Comparison of ENCODE assay signal across 21 mouse cellular contexts in the genomic region with DNA sequence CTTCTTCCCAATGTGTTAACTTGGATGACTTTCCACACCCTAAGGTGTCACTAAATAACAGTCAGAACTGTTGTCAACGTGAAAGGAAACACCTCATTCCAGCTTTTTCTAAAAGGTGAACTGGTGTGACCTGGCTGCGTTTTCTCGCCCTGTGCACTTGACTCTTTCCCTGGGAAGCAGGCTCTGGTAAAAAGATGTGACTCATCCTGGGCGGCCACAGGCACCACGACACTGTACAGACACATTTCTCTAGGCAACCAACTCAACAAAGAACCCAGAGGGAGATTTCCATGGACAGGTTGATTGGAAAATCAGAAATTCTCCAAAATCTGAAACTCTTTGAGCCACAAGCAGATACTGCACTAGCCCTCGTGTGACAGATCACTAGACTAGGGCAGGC.
A peak's percentile ranks its signal among the peaks of the same experiment; 100 is the strongest.
DNase-seq lines count a peak whose midpoint lies in the region; ATAC-seq and TF ChIP-seq lines count a peak whose summit lies in the region.
"Had no signal": no experiment of that assay in that cellular context is flagged by ENCODE, and none has a peak within 500 bp of the region (broad histone marks: within the 10 kb centered on the region; RNA-seq: fewer than 3 reads in every experiment).

No protein-coding gene starts in this region.

- no peak overlapping the region for H3K4me2 ChIP-seq in heart, postnatal 0 days (ENCODE audit: low read depth, low read length)
- H3K4me2 ChIP-seq: embryonic facial prominence, embryonic 15.5 days; hindbrain, embryonic 14.5 days; intestine, embryonic 15.5 days had no signal

- CTCF ChIA-PET in Patski (lab: Charles Lee), result no interaction called here

- TF ChIP-seq CTCF in heart, postnatal 0 days (IDR thresholded peaks at IDR 0.05; ENCODE audit: low read depth), result no peak
- no peak for TF ChIP-seq CTCF in Patski (IDR thresholded peaks at IDR 0.05)

- no peaks in the 10 kb centered on the region for H3K27me3 ChIP-seq in heart, postnatal 0 days (ENCODE audit: control insufficient read depth, insufficient read depth, low read length)
- no peaks in the 10 kb centered on the region for H3K27me3 ChIP-seq in Patski
- H3K27me3 ChIP-seq: CH12.LX; embryonic facial prominence, embryonic 15.5 days; intestine, embryonic 15.5 days had no signal

- in situ Hi-C loops in Patski (cut with MboI; ENCODE audit: low pct_unique_long_range_greater_than_20kb), result no loop called here

- peak; percentile 58; the same call in 1 of the 2 replicates for ATAC-seq in heart, postnatal 0 days (ENCODE audit: insufficient read depth, low read depth)
- ATAC-seq in Patski, result peak; percentile 76
- ATAC-seq: forebrain, embryonic 14.5 days; intestine, embryonic 15.5 days had no signal

- POLR2A ChIA-PET in Patski (lab: Charles Lee), result no interaction called here

- H3K27ac ChIP-seq in heart, postnatal 0 days (ENCODE audit: low read depth), result no peak overlapping the region
- H3K27ac ChIP-seq: embryonic facial prominence, embryonic 15.5 days; forebrain, embryonic 10.5 days; gastrocnemius, adult 2 months; hindbrain, embryonic 10.5 days; hindbrain, embryonic 14.5 days; intestine, embryonic 15.5 days had no signal

- peak; percentile 62 for DNase-seq in adrenal gland, adult 2 months
- DNase-seq in adrenal gland, postnatal 14 days, result no peak
- peak; percentile 49 for DNase-seq in heart, postnatal 0 days (ENCODE audit: low spot score)
- DNase-seq in heart, postnatal 14 days, result no peak
- DNase-seq in Patski (ENCODE audit: low read depth, low spot score), result no peak
- DNase-seq in thymus, postnatal 0 days (ENCODE audit: low spot score), result no peak
- DNase-seq in urinary bladder, postnatal 4 days (ENCODE audit: low spot score in 2 of 2), result no peak
- DNase-seq: cerebellum, adult 2 months; cerebellum, postnatal 14 days; embryo, embryonic 11 days; gastrocnemius, adult 2 months; gastrocnemius, postnatal 25 days; kidney, adult 18-20 months had no signal

- intact Hi-C loops in heart, postnatal 14 days (cut with DNase I), result no loop called here

- no peak for TF ChIP-seq EP300 in heart, postnatal 0 days (IDR thresholded peaks at IDR 0.05; ENCODE audit: low read depth)

- 21% methylated on average over 6 of the region's 6 CpGs for WGBS in heart, postnatal 0 days

- no peaks in the 10 kb centered on the region for H3K9me3 ChIP-seq in heart, postnatal 0 days (replicated peaks; ENCODE audit: control insufficient read depth, low read length)
- H3K9me3 ChIP-seq: embryonic facial prominence, embryonic 15.5 days; forebrain, embryonic 10.5 days; hindbrain, embryonic 10.5 days; intestine, embryonic 15.5 days had no signal

- no peaks in the 10 kb centered on the region for H3K4me1 ChIP-seq in heart, postnatal 0 days (ENCODE audit: control insufficient read depth, insufficient read depth)
- H3K4me1 ChIP-seq: embryonic facial prominence, embryonic 15.5 days; forebrain, embryonic 10.5 days; hindbrain, embryonic 10.5 days; intestine, embryonic 15.5 days had no signal

- no peak overlapping the region for H3K4me3 ChIP-seq in heart, postnatal 0 days (ENCODE audit: low read depth, low read length)
- H3K4me3 ChIP-seq: embryonic facial prominence, embryonic 15.5 days; erythroblast, embryonic 14.5 days; forebrain, embryonic 10.5 days; gastrocnemius, adult 2 months; hindbrain, embryonic 10.5 days; intestine, embryonic 15.5 days had no signal

- no peak overlapping the region for H3K9ac ChIP-seq in heart, postnatal 0 days (replicated peaks; ENCODE audit: low read depth, low read length)
- H3K9ac ChIP-seq: embryonic facial prominence, embryonic 15.5 days; hindbrain, embryonic 14.5 days; intestine, embryonic 15.5 days had no signal

- H3K36me3 ChIP-seq in heart, postnatal 0 days (replicated peaks; ENCODE audit: control insufficient read depth, insufficient read depth, low read length), result no peaks in the 10 kb centered on the region
- H3K36me3 ChIP-seq: embryonic facial prominence, embryonic 15.5 days; forebrain, embryonic 10.5 days; hindbrain, embryonic 10.5 days; intestine, embryonic 15.5 days had no signal

Comparison
In these comparisons a context has a peak if more than half of its experiments do, and no peak if none do; other contexts are left out.
1. DNase-seq: peak in adrenal gland, adult 2 months (single experiment) and heart, postnatal 0 days (single experiment); none in adrenal gland, postnatal 14 days (single experiment), heart, postnatal 14 days (0 of 2), Patski (single experiment), thymus, postnatal 0 days (single experiment) and urinary bladder, postnatal 4 days (0 of 2).